Mouse (Mus musculus): ENCODE measurements around the gene Fads6.

GRCm38 (mm10) chr11:115259134-115259533, 38.3 kb downstream of the Fads6 start:
- TF ChIP-seq CTCF (conservative IDR thresholded peaks at IDR 0.05; ENCODE audit: low read length): no peak
- no peak for TF ChIP-seq NANOG (IDR thresholded peaks at IDR 0.05; ENCODE audit: borderline replicate concordance, low read length)
- TF ChIP-seq POU5F1 (IDR thresholded peaks at IDR 0.05; ENCODE audit: borderline replicate concordance, low read length): no peak

Measured in E14TG2a.4 (cell line).